In the genomic region with DNA sequence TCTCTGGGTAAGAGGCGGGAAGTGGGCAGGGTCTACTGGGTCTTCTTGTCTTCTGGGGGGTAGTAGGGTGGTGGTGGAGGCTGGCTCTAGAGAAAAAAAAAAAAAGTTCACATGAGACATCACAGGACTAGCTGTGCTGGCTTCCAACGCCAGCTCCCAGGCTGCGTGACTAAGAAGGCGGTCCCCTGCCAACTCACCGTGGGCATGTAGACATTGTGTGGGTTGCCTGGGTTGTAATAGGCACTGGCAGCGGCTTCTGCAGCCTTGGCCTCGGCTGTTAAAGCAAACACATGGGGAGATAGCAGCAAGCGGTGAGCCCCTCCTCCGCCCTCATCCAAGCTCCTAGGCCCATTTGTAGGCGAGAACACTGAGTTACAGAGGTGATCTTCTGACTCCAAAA, we compare ENCODE assay signal across 9 mouse cellular contexts. TPM values are rescaled to one million over a fixed set of nuclear protein-coding genes. Genes with fewer than 3 reads are reported as not detected.
DNase-seq lines count a peak whose midpoint lies in the region.
"Had no signal": no experiment of that assay in that cellular context is flagged by ENCODE, and none has a peak within 500 bp of the region (broad histone marks: within the 10 kb centered on the region; RNA-seq: fewer than 3 reads in every experiment).

No protein-coding gene starts in this region.

- peak; percentile 79 to 87 for DNase-seq in left cerebral cortex, adult 18-20 months (ENCODE audit: low spot score in 2 of 2)
- no peak for DNase-seq in left cerebral cortex, postnatal 10 days (ENCODE audit: extremely low spot score in 1 of 2, low spot score in 2 of 2)
- DNase-seq in cerebellum, adult 9-10 months: peak; percentile 64
- peak; percentile 61 for DNase-seq in layer of hippocampus, adult 9-10 months (ENCODE audit: low spot score)
- peak; percentile 67 to 70 for DNase-seq in right cerebral cortex, postnatal 10 days (ENCODE audit: low spot score in 2 of 2)
- DNase-seq in retina, postnatal 1 day: no peak
- no peak for DNase-seq in heart, adult 18-20 months
- DNase-seq: embryo, embryonic 11 days; lung, embryonic 14.5 days had no signal

- intact Hi-C loops in left cerebral cortex, postnatal 10 days (cut with DNase I): no loop called here

RNA-seq across cellular contexts. Expression of gene Unc13d, which starts 1.8 kb away (rescaled TPM):
- 1 to 10 TPM; 1.8 to 2.7 TPM for total RNA-seq in left cerebral cortex, adult 18-20 months (2021)
- total RNA-seq in left cerebral cortex, postnatal 10 days (2021): 1 to 10 TPM in 1 of 2 experiments, under 1 TPM in 1; 0.63 to 1.2 TPM
- 1 to 10 TPM in 1 of 2 experiments, under 1 TPM in 1; 0.42 to 2.0 TPM for total RNA-seq in heart, adult 18-20 months (2021)

RNA-seq across cellular contexts. Expression of gene Wbp2, which starts 7.3 kb away (rescaled TPM):
- total RNA-seq in left cerebral cortex, adult 18-20 months (2021): 100 to 1,000 TPM; 464 to 477 TPM
- 100 to 1,000 TPM; 229 to 234 TPM for total RNA-seq in left cerebral cortex, postnatal 10 days (2021)
- total RNA-seq in heart, adult 18-20 months (2021): 100 to 1,000 TPM in 1 of 2 experiments, 10 to 100 TPM in 1; 93.3 to 109 TPM

RNA-seq across cellular contexts. Expression of gene Trim47, which starts 47.5 kb away (rescaled TPM):
- total RNA-seq in left cerebral cortex, adult 18-20 months (2021): 1 to 10 TPM; 7.3 to 7.9 TPM
- 1 to 10 TPM; 6.2 to 7.9 TPM for total RNA-seq in left cerebral cortex, postnatal 10 days (2021)
- 10 to 100 TPM; 24.7 to 27.6 TPM for total RNA-seq in heart, adult 18-20 months (2021)

RNA-seq across cellular contexts. Expression of gene Unk, which starts 49.4 kb away (rescaled TPM):
- total RNA-seq in left cerebral cortex, adult 18-20 months (2021): 10 to 100 TPM; 21.8 to 22.3 TPM
- total RNA-seq in left cerebral cortex, postnatal 10 days (2021): 10 to 100 TPM; 24.8 to 25.8 TPM
- total RNA-seq in heart, adult 18-20 months (2021): 1 to 10 TPM; 5.2 to 7.8 TPM

RNA-seq across cellular contexts. Expression of gene Trim65, which starts 51.4 kb away (rescaled TPM):
- total RNA-seq in left cerebral cortex, adult 18-20 months (2021): 1 to 10 TPM; 7.3 to 7.9 TPM
- 1 to 10 TPM; 6.2 to 6.6 TPM for total RNA-seq in left cerebral cortex, postnatal 10 days (2021)
- total RNA-seq in heart, adult 18-20 months (2021): 10 to 100 TPM in 1 of 2 experiments, 1 to 10 TPM in 1; 9.6 to 10.5 TPM

Comparison
In these comparisons a context has a peak if more than half of its experiments do, and no peak if none do; other contexts are left out.
1. DNase-seq: peak in left cerebral cortex, adult 18-20 months (2 of 2), cerebellum, adult 9-10 months (single experiment), layer of hippocampus, adult 9-10 months (single experiment) and right cerebral cortex, postnatal 10 days (2 of 2); none in left cerebral cortex, postnatal 10 days (0 of 2), retina, postnatal 1 day (single experiment) and heart, adult 18-20 months (0 of 2).